Mouse (Mus musculus) cerebellum, adult 2 months (tissue): ENCODE results near the gene Ms4a4d. TPM values are rescaled to one million over a fixed set of nuclear protein-coding genes. Genes with fewer than 3 reads are reported as not detected.
"Not testable (repeated sequence)": the region's sequence is repeated elsewhere in the genome, so short reads cannot be mapped to it uniquely, and the experiment has no call there.

Source experiments
- DNase-seq, 2 experiments: peaks; one replicate each; pipeline ENCODE4 v3.0.0; 2021
- H3K27ac ChIP-seq: fragments of 200-500 bp; 2 replicates; pipeline ENCODE4 v1.5.1; 2012; ENCODE audit warnings: low read length, control low read depth, inconsistent platforms; ENCODE audit not compliant: insufficient read depth
- H3K27me3 ChIP-seq: fragments of 200-500 bp; 2 replicates; pipeline ENCODE4 v1.6.1; 2012; ENCODE audit warnings: inconsistent platforms, mild to moderate bottlenecking, low read length, moderate library complexity; ENCODE audit not compliant: control insufficient read depth, insufficient read depth
- H3K4me1 ChIP-seq: fragments of 200-500 bp; 2 replicates; pipeline ENCODE4 v1.6.1; 2011; ENCODE audit warnings: low read length; ENCODE audit not compliant: control insufficient read depth, insufficient read depth
- H3K4me3 ChIP-seq: fragments of 200-500 bp; replicated peaks from 2 replicates; pipeline ENCODE3; 2011; ENCODE audit warnings: mild to moderate bottlenecking, low read depth, low read length, control low read depth; ENCODE audit not compliant: insufficient read depth
- CTCF ChIP-seq: fragments of 200-500 bp; IDR thresholded peaks from 2 replicates; pipeline ENCODE4 v1.5.1; 2011; ENCODE audit warnings: low read depth, mild to moderate bottlenecking, control low read depth, low read length, moderate library complexity, borderline replicate concordance; ENCODE audit not compliant: insufficient read depth
- POLR2A ChIP-seq: fragments of 200-500 bp; IDR thresholded peaks from 2 replicates; pipeline ENCODE4 v1.6.1; 2011; ENCODE audit warnings: low read length, control low read depth, borderline replicate concordance; ENCODE audit not compliant: insufficient read depth
- WGBS: fragments of 180-500 bp; shearing (Covaris S2); methylation state at CpG from one replicate; pipeline ENCODE4 v1.1.7; 2018; 5-methylcytosine and 5-hydroxymethylcytosine counted together
- polyA plus RNA-seq: library from polyadenylated mRNA; depleted of rRNA; stranded (reverse); fragments of >200 nt; gene quantifications from 2 replicates; pipeline ENCODE4 v1.2.3, GENCODE M21; 2012

Ms4a4d gene
- polyA plus RNA-seq, 1 experiment = 0.28 TPM

DNA sequence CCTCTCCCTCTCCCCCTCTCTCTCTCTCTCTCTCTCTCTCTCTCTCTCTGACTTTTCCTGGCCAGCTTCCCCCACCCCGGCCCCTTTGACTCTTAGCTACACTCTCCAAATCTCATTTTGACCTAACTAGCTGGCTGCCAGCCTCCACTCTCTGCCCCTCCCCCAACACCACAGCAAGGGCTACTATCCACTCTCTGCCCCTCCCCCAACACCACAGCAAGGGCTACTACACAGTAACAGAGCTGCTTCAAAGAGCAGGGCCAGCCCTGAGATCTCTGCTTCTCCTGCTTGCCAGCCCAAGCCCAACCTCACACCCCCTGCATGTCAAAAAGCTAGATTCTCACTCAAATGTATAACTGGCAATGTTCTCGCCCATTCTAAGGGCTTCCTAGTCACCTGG, 735 bp downstream of the Ms4a4d start:
- H3K4me3 ChIP-seq = no peak overlapping the region
- WGBS = 39% methylated on average over 2 of the region's 2 CpGs
- DNase-seq = no peak
- TF ChIP-seq POLR2A (no peak), CTCF (no peak)
- no peaks in the 10 kb centered on the region for H3K27me3 ChIP-seq
- no peak overlapping the region for H3K27ac ChIP-seq
- no peaks in the 10 kb centered on the region for H3K4me1 ChIP-seq

DNA sequence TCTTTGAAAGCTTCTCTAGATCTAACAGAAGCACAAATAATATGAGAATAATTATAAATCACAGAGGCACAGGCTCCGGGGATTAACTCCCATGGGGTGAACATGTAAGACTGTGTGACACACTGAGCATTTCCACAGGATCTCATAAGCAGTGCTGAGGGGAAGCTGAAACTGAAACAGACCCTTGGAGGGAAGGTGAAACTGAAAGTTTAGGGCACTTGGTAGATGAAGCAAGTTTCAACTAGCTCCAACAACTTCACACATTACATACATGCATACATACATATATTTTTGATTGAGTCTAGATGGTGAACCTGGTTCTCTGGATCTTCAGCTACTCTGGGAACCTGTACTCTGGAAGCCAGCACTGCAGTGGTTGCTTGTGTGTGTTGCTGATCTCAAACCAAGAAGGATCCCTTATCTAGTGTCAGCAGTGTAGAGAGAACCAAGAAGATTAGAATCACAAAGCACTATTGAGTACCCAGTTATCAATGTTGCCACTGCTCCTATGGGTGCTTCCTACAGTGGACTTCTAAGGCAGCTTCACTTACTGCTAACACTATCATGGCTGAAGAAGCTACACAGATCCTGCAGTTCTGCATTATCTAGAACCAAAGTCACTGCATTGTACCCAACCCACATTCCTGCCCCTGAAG, 3.7 kb downstream of the Ms4a4d start:
- not testable (repeated sequence) for H3K27me3 ChIP-seq, H3K4me3 ChIP-seq, H3K4me1 ChIP-seq, DNase-seq, H3K27ac ChIP-seq
- WGBS = 86% methylated on average over 1 of the region's 1 CpGs

DNA sequence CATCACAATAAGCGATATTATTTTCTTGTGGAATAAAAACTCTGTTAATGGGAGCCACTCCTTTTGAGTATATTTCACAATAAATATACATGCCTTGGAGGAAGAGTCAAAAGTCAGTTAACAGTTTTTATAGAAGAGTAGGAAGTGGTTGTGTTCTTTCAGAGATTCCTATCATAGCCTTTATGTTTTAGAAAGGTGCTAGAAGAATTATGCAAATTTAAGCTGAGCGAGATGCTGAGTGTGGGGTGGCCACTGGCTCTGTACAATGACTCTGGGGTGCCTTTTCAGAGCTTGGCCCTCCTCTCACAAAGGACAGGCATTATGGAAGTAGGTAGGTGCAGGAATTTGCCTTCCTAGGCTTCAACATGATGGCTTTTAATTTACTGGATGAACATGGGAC, 7.8 kb downstream of the Ms4a4d start:
- WGBS = 82% methylated on average over 2 of the region's 2 CpGs

DNA sequence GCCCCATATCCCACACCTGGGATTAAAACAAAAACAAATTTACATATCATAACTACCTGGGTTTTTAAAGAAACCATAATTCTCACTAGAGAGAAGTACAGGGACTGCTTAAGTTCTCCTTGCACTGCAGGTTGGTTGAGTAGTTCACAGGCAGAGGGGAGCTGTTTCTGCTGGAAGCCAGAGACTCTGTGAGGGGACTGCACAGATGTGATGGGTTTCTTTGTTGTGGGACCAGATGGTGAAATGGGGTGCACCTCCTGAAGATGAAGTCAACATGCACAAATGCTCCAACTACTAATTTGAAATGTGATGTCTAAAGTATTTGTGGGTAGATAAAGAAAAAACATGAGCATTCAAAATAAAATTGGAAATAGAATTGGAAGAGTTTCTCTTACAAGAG, 11.3 kb downstream of the Ms4a4d start:
- no peaks in the 10 kb centered on the region for H3K27me3 ChIP-seq
- no peak overlapping the region for H3K27ac ChIP-seq
- H3K4me1 ChIP-seq = no peaks in the 10 kb centered on the region
- no peak for TF ChIP-seq CTCF
- TF ChIP-seq POLR2A = no peak
- no peak overlapping the region for H3K4me3 ChIP-seq
- no peak for DNase-seq

More for the DNA sequence above, 7.8 kb downstream of the Ms4a4d start:
- not testable (repeated sequence) for H3K4me1 ChIP-seq, DNase-seq, H3K4me3 ChIP-seq, H3K27me3 ChIP-seq, H3K27ac ChIP-seq

DNA sequence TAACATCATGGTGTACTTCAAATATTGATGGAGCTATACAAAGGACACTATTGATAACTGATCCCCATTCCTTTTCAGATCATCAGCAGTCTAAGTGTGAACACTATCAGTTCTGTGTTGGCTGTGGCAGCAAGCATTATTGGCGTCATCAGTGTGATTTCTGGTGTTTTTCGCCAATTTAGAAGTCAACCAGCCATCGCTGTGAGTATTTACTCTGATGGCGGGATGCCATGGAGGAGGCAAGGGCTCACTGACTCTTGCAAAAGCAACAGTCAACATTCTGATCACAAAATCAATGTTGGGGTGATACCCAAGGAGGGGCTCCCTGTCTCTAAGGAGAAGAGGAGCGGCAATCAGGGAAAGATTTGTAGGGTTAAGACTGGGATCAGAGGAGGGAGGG, 18.1 kb downstream of the Ms4a4d start:
- no peak overlapping the region for H3K4me3 ChIP-seq
- no peaks in the 10 kb centered on the region for H3K4me1 ChIP-seq
- H3K27ac ChIP-seq = no peak overlapping the region
- TF ChIP-seq CTCF (no peak), POLR2A (no peak)
- 70% methylated on average over 5 of the region's 5 CpGs for WGBS
- no peak for DNase-seq
- no peaks in the 10 kb centered on the region for H3K27me3 ChIP-seq

DNA sequence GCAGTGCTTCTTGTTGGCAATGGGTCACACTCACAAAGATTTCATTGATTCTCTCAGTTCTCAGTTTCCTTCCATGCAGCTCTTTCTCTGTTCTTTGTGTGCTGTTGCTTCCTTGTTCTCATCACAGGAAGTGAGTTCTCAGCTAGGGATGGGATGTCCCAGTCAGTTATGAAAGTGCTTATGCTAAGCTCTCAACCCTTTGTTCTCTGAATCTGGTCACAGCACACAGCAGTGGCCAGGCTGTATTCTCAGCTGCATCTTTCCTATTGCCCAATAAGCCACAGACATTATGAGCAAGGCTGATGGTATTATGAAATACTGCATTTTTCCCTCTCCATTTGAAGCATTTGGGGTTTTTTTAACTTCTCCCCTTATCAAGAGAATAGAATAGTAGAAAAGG, 23.0 kb downstream of the Ms4a4d start:
- H3K4me3 ChIP-seq, H3K4me1 ChIP-seq, H3K27me3 ChIP-seq, DNase-seq, H3K27ac ChIP-seq: not testable (repeated sequence)

DNA sequence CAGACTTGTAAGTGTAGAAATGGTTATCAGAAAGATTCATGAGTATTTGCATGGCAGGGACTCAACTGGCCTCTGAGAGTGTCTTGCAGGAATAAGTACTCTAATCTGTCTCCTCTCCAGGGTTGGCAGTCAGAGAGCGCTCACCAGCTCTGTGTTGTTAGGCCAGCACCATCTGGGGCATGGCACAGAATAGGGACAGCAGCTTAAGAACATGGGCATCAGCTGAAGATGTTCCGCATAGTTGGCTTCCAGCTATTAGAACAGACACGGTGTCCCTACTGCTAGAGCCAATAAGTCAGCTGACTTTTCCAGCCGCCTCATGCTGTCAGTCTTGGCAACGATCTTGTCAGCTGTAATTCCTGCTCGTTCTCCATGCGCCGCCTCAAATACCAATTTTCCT, 38.4 kb downstream of the Ms4a4d start:
- WGBS = 18% methylated on average over 8 of the region's 8 CpGs
- Histone ChIP-seq H3K27ac (no peak overlapping the region), H3K4me3 (no peak overlapping the region), H3K27me3 (no peaks in the 10 kb centered on the region), H3K4me1 (no peaks in the 10 kb centered on the region)
- DNase-seq = no peak
- TF ChIP-seq POLR2A (no peak), CTCF (no peak)

DNA sequence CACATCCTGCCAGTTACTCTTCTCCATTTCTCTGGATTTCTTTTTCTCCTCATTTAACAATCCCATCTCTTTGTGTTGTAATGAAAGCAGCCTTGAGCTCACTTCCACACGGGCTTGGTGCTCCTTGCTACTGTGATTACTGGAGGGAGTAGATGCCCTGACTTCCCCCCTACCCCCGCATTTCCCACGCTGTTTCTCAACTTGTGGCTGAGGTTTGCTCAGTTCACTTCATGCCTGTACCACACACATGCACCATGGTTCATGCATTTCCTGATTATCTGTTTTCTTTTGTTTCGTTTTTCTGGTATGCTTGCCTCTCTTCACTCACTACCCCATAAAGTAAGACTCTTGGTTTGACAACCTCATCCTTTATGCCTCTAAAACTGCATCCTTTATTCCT, 52.6 kb downstream of the Ms4a4d start:
- Histone ChIP-seq H3K27me3 (no peaks in the 10 kb centered on the region), H3K27ac (no peak overlapping the region), H3K4me3 (no peak overlapping the region), H3K4me1 (no peaks in the 10 kb centered on the region)
- DNase-seq = no peak
- 76% methylated on average over 4 of the region's 4 CpGs for WGBS
- TF ChIP-seq POLR2A = no peak
- TF ChIP-seq CTCF = no peak

DNA sequence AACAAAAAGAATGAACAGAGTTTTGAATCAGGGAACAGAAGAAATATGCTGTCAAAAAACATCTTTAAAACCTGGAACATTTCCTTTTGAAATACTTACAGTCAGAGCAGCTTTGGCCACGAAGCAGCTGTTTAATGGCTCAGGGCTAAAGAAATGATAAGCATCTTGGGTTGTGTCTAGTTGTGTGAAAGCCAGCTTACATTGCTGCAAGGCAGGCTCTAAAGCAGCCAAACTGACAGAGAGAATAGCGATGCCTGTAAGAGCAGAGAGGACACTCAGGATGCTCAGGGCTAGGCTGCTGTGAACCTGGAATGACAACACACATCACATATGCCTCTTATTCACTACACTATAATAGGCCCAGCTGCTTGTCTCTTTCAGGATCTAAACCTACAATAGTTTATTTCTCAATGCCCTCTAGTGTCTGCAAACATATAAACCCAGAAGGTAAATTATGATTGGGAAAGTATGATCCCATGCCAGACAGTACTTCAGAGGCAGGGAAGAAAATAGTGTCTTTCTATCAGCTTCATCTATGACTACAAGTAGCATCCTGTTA, 53.4 kb downstream of the Ms4a4d start:
- no peak for DNase-seq
- Histone ChIP-seq H3K27me3 (no peaks in the 10 kb centered on the region), H3K4me3 (no peak overlapping the region), H3K27ac (no peak overlapping the region), H3K4me1 (no peaks in the 10 kb centered on the region)
- no peak for TF ChIP-seq POLR2A
- no peak for TF ChIP-seq CTCF
- WGBS = 54% methylated on average over 2 of the region's 2 CpGs
